Mouse (Mus musculus) ES-Bruce4 (cell line): ENCODE data around the gene Neb. TPM values are rescaled to one million over a fixed set of nuclear protein-coding genes. Genes with fewer than 3 reads are reported as not detected.

Experiments used
- H3K27ac ChIP-seq: 2 replicates; pipeline ENCODE4 v1.5.1; 2012; ENCODE audit warnings: low read length, inconsistent platforms; ENCODE audit not compliant: insufficient read depth
- H3K27me3 ChIP-seq: 2 replicates; pipeline ENCODE4 v1.6.1; 2012; ENCODE audit warnings: mild to moderate bottlenecking, low read length, inconsistent platforms; ENCODE audit not compliant: control insufficient read depth, poor library complexity, insufficient read depth, severe bottlenecking
- H3K36me3 ChIP-seq: 2 replicates; pipeline ENCODE4 v1.6.1; 2012; ENCODE audit warnings: inconsistent platforms, mild to moderate bottlenecking, low read length, moderate library complexity; ENCODE audit not compliant: control insufficient read depth, poor library complexity, insufficient read depth, severe bottlenecking
- H3K4me1 ChIP-seq: one replicate; pipeline ENCODE4 v1.8.1; 2011; ENCODE audit warnings: low read length; ENCODE audit not compliant: control insufficient read depth, insufficient read depth
- H3K4me3 ChIP-seq: 2 replicates; pipeline ENCODE4 v1.5.1; 2011; ENCODE audit warnings: low read depth, mild to moderate bottlenecking, low read length
- H3K9ac ChIP-seq: 2 replicates; pipeline ENCODE4 v1.6.1; 2012; ENCODE audit warnings: low read depth, mild to moderate bottlenecking, inconsistent platforms; ENCODE audit not compliant: poor library complexity, severe bottlenecking
- H3K9me3 ChIP-seq: replicated peaks from 2 replicates; pipeline ENCODE4 v1.6.1; 2012; ENCODE audit warnings: mild to moderate bottlenecking, low read length, inconsistent platforms; ENCODE audit not compliant: control insufficient read depth, poor library complexity, insufficient read depth, severe bottlenecking
- CTCF ChIP-seq: IDR thresholded peaks from one replicate; pipeline ENCODE4 v1.8.1; 2011; ENCODE audit warnings: low read depth, low read length
- EP300 ChIP-seq: IDR thresholded peaks from 2 replicates; pipeline ENCODE4 v1.6.1; 2011; ENCODE audit warnings: low read depth, low read length; ENCODE audit not compliant: insufficient read depth
- POLR2A ChIP-seq: IDR thresholded peaks from one replicate; pipeline ENCODE4 v1.8.1; 2011; ENCODE audit warnings: low read length; ENCODE audit not compliant: insufficient read depth
- polyA plus RNA-seq: library from polyadenylated mRNA; stranded (reverse); fragments of >200 nt; gene quantifications from 2 replicates; pipeline ENCODE4 v1.2.4, GENCODE M21; 2011; ENCODE audit warnings: low read depth; ENCODE audit not compliant: missing spikeins, insufficient read depth, insufficient read length

Gene Neb
- polyA plus RNA-seq, 1 experiment, result 1.5 TPM

DNA sequence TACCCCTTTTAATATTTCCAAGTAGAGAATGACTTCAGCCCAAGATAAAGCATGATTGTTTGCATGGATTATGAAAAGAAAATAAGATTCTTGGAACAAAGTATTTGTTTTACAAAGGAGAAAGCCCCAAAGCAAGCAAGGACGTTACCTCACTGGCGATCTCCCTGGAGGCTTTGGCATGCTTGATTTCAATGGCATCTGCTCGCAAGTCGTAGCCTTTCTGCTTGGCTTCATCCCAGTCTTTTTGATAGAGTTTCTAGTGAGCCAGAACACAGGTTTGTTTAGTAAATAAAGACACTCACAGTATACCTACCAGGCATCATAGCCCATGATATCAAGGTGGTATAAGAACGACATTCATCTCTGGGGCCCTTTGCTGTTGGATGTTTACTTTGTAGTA is 153.9 kb downstream of the Neb start:
- Histone ChIP-seq H3K4me3 (no peak overlapping the region), H3K9me3 (no peaks in the 10 kb centered on the region; the same call in 1 of the 2 replicates), H3K9ac (no peak overlapping the region), H3K4me1 (peaks cover 3% of the 10 kb centered on the region), H3K36me3 (no peaks in the 10 kb centered on the region), H3K27ac (no peak overlapping the region), H3K27me3 (no peaks in the 10 kb centered on the region)
- TF ChIP-seq POLR2A (no peak), CTCF (no peak), EP300 (no peak)

DNA sequence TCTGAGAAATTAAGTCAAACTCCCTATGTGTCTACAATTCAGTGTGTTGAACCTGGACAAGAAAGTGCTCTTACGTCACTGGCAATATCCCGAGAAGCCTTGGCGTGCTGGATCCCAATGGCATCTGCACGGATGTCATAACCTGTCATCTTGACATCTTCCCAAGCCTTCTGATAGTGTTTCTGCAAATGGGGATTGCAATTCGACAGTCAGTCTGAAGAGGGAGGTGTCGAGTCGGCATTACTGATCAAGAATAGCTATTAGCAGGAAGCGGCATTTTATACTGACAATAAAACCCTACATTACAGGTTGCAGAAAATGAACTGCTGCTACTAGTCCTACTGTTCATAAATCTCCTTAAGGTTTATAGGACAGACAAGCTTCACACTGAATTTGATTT is 158.2 kb downstream of the Neb start:
- H3K9me3 ChIP-seq, result no peaks in the 10 kb centered on the region
- H3K27ac ChIP-seq, result no peak overlapping the region
- TF ChIP-seq POLR2A, result no peak
- TF ChIP-seq CTCF, result no peak
- no peak for TF ChIP-seq EP300
- H3K27me3 ChIP-seq, result no peaks in the 10 kb centered on the region
- H3K4me3 ChIP-seq, result no peak overlapping the region
- H3K4me1 ChIP-seq, result no peaks in the 10 kb centered on the region
- no peak overlapping the region for H3K9ac ChIP-seq
- no peaks in the 10 kb centered on the region for H3K36me3 ChIP-seq

DNA sequence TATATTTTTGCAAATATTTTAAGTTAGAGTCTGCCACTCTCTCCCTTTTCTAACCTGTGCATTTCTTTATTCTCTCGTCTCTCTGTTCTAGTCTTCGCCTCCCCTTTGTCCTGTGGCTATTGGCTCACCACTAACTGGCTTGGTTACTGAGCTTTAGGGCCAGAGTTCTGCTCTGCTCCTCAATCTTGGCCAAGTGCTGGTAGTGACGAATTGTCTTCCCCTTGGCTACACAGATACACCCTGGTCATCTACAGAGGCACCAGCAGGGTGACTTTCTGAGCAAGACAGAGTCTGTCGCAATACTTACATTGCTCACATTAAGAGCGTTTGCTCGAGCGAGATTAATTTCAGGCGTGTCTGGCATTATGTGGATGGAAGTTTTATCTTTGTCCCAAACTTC is 162.3 kb downstream of the Neb start:
- H3K36me3 ChIP-seq, result no peaks in the 10 kb centered on the region
- H3K27ac ChIP-seq, result no peak overlapping the region
- no peaks in the 10 kb centered on the region for H3K27me3 ChIP-seq
- no peak overlapping the region for H3K4me3 ChIP-seq
- no peak overlapping the region for H3K9ac ChIP-seq
- H3K9me3 ChIP-seq, result no peaks in the 10 kb centered on the region
- H3K4me1 ChIP-seq, result no peaks in the 10 kb centered on the region
- TF ChIP-seq POLR2A (no peak), EP300 (no peak), CTCF (no peak)

GRCm38 (mm10) chr2:52212561-52212961 is 165.7 kb downstream of the Neb start:
- TF ChIP-seq CTCF (no peak), POLR2A (no peak), EP300 (no peak)
- Histone ChIP-seq H3K4me1 (no peaks in the 10 kb centered on the region), H3K27ac (no peak overlapping the region), H3K9me3 (no peaks in the 10 kb centered on the region), H3K4me3 (no peak overlapping the region), H3K9ac (no peak overlapping the region), H3K27me3 (no peaks in the 10 kb centered on the region), H3K36me3 (no peaks in the 10 kb centered on the region)

- Histone ChIP-seq H3K9ac (no peak overlapping the region), H3K4me3 (no peak overlapping the region)
- no peak for TF ChIP-seq EP300
- no peak for TF ChIP-seq POLR2A
Measured at GRCm38 (mm10) chr2:52211358-52211899, 166.8 kb downstream of the Neb start.

DNA sequence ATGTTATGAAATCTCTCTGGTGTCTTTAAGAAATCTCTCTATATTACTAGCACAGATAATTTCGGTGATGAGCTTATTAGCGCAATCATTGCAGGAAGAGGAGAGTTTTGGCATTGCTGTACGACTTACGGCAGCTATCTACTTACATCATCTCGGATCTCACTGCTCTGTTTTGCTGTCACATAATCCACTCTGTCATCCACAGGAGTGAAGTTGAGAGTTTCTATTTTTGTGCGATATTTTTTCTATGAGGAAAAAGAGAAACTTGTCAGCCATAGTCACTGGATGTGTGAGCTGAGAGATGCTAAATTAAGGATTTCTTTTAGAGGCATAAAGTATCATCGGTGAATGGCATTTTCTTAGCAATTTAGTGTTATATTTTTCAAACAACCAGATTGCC is 167.6 kb downstream of the Neb start:
- no peaks in the 10 kb centered on the region for H3K36me3 ChIP-seq
- no peak overlapping the region for H3K27ac ChIP-seq
- H3K27me3 ChIP-seq, result no peaks in the 10 kb centered on the region
- no peak overlapping the region for H3K4me3 ChIP-seq
- H3K9me3 ChIP-seq, result no peaks in the 10 kb centered on the region
- H3K4me1 ChIP-seq, result no peaks in the 10 kb centered on the region
- no peak for TF ChIP-seq EP300
- no peak for TF ChIP-seq CTCF
- H3K9ac ChIP-seq, result no peak overlapping the region

More at GRCm38 (mm10) chr2:52211358-52211899, 166.8 kb downstream of the Neb start:
- no peaks in the 10 kb centered on the region for H3K4me1 ChIP-seq
- no peaks in the 10 kb centered on the region for H3K36me3 ChIP-seq
- H3K27ac ChIP-seq, result no peak overlapping the region
- H3K9me3 ChIP-seq, result no peaks in the 10 kb centered on the region
- H3K27me3 ChIP-seq, result no peaks in the 10 kb centered on the region

- Histone ChIP-seq H3K36me3 (no peaks in the 10 kb centered on the region), H3K4me1 (no peaks in the 10 kb centered on the region), H3K9ac (no peak overlapping the region), H3K4me3 (no peak overlapping the region), H3K27me3 (no peaks in the 10 kb centered on the region), H3K9me3 (no peaks in the 10 kb centered on the region), H3K27ac (no peak overlapping the region)
- TF ChIP-seq EP300 (no peak), CTCF (no peak), POLR2A (no peak)
Measured at GRCm38 (mm10) chr2:52204992-52205391, 173.3 kb downstream of the Neb start.
